Mouse (Mus musculus): ENCODE data around the gene Rnh1.

Gene Rnh1

DNA sequence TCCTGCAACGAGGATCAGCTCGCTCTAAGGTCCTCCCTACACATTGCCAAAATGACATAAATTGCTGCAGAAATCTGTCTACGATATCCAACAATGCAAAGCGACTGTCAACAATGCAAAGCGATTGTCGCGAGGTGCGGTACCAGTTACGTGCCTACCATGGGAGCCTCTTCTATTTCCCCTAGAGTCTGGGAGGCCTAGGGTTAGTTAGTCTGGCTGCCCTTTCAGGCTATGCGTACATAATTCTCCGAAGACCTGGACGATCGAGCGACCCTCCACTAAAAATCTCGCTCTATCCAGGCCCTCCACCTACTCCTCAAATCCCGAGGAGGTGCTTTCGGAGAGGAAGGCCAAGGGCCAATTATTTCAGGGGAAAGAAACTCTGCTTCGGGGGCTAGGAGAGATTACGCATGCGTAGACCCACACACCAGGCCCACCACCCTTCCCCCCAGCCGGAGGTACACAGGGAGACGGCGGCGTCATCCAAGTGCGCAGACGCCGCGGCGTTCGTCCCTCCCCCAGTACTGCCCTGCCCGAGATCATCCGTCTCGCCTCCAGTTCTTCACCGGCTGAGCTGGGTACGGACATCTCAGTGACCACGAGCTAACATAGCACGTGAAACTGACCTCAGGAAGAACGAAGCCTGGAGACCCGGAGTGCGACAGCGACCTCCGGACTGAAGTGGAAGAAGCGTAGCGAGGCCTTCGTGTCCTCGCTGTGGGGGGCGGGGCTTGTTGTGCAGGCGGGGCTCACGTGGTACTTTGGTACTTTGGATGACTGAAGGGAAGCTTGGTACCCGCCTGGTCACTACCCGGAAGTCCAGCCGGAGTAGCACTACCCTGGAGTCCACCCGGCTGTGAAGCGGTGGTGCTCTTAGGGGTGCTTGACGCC lies at the start of gene Rnh1:
Rnh1 (minus strand) TSS at position 742 of the 891 bp plus-strand sequence.
- peak; percentile 92 for DNase-seq (ENCODE audit: low spot score)

DNA sequence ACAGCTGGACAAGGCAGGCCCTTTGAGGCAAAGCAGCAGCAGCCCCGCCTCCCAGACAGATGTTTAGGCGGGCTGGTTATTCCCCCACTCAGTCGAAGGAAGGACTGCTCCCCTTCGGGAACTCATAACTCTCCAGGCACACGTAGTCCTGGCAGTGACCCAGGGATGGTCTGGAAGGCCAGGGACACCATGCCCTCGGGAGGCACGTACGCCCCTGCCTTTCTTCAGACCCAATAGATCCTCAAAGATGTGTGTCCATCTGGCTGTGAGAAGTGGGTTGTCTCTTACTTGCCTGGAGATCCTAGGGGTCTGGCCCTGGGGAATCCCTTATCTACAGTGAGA lies 49.4 kb upstream of the Rnh1 start:
- no peak for DNase-seq (ENCODE audit: low spot score)

DNA sequence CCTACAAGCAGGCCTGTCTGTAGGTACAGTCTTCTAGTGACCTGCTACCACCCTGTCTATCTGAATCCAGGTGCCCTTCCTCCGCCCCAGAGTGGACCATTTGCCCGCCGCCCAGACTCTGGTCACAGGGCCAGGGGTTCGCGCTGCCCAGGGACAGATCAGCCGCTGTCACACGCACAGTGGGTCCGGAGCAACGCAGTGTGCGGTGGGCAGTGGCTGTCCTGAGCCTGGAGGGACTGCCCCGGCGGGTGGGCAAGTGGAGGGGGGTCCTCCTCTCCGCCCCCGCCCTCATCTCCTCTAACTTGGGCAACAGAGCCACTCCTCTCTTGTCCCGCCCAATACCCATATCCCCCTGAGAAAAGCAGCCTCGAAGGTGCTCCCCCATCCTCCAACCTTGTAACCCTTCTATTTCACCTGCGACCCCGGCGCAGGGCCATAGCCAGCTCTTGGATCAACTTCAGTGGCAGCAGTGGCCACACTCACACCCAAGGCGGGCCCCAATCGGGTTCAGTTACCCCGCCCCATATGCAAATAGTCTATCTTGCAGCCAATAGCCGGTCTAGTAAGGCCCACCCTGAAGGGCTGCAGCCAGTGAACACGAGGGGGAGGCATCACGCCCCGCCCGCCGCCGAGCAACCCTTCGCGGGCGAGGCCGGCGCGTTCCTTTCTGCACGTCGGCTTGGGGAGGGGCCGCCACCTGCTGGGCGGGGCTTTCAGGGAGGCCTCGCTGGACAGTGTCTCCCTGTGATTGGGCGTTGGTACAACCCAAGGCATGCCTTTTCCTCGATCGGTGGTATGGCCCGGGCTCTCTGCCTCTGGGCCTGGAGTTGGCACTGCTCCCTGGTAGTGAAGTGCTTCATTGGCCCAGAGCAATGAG lies 48.8 kb upstream of the Rnh1 start:
- DNase-seq (ENCODE audit: low spot score) = peak; percentile 94

DNA sequence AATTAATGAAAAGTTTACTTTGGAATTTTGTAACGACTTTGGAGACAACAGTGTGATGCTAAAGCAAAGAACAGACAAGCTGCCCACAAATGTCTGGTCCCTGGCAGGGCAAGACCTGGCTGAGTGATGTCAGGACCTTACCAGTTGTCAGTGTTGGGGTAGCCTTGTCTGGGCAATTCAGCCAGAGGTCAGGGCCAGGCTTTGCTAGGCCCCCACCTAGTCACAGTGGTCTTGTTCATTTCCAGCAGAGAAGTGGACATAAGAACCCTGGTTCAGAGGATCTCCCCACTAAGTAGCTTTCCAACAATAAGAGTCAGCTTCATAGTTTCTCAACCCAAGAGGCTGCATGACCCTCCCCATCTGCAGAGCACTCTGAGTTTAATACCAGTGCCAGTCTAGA lies 47.7 kb upstream of the Rnh1 start:
- no peak for DNase-seq (ENCODE audit: low spot score)

DNA sequence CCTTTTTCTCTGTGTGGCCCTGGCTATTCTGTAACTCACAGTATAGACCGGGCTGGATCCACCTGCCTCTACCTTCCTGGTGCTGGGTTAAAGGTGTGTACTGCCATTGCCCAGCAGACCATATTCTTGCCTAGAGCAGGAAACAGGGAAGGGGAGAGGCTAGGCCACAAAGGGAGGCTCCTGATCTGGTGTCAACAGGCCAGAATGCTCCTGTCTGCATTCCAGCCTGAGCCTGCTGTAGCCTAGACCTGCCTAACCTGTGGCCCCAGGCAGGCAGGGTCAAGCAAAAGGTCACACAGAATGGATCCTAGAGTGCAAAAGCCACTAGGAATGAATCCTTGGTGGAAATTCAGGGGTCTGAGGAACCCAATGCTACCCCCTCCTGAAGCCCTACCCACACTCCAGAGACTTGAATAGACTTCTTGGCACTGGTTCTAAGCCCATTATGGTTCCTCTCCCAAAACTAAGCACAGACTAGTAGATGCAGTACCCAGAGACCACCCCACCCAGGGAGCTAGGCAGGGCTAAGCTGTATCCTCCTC lies 47.0 kb upstream of the Rnh1 start:
- no peak for DNase-seq (ENCODE audit: low spot score)

DNA sequence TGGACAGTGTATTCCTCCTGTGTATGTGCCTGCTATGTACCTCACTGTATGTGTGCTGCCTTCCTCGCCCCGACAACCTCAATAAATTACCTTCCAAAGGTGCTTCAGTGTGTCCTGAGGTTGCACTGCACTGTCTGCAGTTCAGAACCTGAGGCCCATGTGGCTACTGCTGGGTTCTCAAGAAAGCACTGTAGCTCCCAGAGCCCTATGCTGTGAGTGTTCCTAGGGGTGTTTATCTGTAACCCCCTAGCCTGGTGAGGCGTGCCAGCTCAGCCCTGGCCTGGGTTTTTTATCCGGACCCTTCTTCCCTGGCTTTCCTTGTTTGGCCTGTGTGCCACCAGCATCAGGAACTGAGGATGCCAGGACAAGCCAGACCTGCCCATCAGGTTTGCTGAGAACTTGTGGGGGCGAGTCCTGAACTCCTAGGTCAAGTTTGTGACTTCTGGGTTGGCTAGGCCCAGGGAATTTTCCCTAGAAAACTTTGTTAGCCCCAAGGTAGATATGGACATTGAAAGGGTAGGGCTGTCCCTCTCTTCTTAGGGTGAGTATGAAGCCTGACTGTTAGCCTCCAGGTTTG lies 46.0 kb upstream of the Rnh1 start:
- DNase-seq (ENCODE audit: low spot score) = peak; percentile 6

DNA sequence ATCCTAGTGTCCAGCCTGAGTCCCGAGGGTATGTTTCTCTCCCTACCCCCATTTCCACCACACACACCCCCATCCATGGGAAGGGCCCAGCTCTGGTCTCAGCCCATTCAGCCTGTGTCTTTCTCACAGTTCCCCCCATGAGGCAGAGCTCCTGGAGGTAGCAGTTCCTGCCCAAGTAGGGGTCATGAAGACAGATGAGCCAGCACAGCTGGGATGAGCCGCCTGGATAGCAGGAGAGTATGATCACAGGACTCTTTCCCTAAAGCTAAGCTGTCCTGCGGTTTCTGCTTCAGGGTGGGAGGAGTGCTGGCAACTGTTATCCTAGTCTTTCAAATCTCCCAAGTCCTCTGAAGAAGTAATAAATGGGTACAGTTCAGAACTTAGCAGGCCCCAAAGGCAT lies 45.5 kb upstream of the Rnh1 start:
- no peak for DNase-seq (ENCODE audit: low spot score)

DNA sequence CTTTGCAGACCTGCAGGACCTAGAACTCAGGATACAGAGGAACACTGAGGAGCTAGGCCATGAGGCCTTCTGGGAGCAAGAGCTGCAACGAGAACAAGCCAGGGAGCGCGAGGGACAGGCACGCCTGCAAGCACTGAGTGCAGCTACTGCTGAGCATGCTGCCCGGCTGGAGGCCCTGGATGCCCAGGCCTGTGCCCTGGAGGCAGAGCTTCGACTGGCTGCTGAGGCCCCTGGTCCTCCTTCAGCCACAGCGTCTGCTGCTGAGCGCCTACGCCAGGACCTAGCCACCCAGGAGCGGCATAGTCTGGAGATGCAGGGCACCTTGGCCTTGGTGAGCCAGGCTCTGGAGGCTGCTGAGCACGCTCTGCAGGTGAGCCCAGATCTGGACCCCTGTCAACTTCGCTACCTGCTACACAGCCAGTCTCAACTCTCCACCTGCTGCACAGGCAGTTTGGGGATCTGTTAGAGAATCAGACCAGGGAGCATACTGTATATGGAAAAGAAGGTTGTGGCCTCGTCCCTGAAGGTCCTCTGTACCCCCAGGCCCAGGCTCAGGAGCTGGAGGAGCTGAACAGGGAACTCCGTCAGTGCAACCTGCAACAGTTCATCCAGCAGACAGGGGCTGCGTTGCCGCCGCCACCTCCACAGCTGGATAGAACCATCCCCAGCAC lies 44.8 kb upstream of the Rnh1 start:
- DNase-seq (ENCODE audit: low spot score) = peak; percentile 12

DNA sequence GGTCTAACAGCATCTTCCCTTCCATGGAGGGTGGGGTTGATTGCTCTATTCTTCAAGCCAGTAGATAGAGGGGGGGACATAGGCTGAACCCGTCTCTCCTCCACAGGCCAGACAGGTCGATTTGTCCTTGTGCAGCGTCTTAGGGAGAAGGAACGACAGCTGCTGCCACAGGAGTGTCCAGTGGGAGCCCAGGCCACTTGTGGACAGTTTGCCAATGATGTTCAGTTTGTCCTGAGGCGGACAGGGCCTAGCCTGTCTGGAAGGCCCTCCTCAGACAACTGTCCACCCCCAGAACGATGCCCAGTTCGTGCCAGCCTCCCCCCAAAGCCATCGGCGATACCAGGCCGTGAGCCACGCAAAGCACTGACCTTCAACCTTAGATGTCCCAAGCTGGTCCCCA lies 44.2 kb upstream of the Rnh1 start:
- peak; percentile 8 for DNase-seq (ENCODE audit: low spot score)

DNA sequence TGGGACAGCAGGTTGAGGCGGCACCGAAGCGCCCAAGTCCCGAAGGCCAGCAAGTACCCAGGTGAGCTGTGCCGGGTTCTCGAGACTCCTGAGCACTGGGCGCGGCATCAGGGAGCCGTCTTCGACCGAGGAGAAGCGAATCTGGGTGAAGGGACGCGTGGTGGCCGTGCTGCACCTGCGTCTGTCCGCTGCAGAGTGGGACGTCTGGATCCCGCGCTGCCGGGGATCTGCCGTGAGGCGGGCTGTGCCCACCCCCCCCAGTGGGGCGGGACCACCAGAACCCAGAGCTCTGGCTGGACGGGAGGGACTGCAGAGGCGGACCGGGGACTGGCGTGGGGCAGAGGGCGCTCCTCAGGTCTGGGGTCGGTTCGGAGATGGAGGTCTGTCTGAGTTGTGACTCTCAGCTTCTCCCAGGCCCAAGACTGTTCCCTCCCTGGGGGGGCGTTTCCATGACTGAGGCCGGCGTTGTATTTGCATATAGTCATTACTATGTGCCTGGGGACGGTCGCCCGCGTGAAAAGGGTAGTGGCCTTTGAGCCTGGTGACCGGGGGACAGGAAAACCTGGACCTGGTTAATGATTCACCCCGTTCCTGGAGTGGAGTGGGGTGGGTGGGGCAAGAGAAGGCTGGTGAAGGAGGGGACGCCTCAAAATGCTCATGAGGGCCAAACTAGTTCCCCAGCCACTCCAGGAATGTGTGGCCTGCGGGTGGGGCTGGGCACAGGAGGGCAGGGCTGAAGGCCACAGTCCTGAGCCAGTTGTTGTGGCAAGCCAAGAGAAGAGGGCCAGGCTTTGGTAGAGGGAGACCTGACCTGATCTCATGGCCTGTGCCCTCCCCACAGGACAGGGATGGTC lies 43.5 kb upstream of the Rnh1 start:
- DNase-seq (ENCODE audit: low spot score) = no peak

DNA sequence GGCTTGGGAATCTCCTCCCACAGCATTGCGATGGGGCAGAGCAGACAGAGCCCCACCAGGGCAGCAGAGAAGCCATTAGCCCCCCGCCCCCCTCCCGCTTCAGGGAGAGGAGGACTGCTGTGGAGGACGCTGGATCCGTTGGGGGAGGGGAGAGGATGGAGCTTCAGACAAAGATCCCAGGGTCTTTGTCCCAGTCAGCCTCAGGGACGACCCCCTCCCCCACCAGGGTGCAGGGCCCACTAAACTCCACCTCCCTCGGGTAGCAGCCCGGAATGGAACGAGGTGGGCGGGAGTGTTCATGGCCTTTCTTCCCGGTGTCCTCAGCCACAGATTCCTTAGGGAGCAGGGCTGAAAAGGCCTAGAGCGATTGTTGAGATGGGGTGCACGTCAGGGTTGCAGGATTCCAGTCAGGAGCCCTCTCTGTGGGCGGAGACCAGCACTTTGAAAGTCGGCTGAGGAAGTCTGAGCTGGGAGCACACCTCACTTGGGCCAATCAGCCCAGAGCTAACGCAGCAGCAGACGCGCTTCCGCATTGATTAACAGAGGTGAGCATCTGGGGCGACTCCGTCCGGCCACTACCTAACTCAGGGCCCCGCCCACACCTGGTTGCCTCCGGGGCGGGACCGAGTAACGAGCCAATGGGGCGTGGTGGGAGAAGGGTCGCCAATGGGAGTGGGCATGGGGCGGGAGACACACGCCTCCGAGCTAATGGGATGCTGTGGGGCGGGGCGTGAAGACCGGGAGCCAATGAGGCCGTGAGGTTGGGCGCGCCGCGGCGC lies 42.6 kb upstream of the Rnh1 start, which contains the start of gene Rassf7:
Rassf7 (plus strand) TSS at position 760 of the 779 bp plus-strand sequence.
- peak; percentile 97 for DNase-seq (ENCODE audit: low spot score)

DNA sequence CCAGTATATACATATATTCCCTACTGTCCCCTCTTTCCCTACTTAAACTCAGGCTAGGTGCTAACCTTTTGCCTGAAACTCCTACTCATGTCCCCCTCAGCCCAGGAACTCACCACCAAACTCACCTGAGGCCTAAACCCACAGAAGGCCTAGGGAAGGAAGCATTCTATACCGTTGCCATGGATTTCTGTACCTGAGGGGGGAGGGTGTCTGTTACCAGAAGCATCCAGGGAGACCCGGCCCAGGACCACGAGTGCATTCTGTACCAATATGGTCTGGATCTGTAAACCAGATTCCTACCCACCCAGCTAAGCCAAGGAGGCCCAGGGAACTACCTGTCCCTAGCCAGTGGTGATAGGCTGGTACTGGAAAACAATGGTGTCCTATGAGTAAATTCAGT lies 41.7 kb upstream of the Rnh1 start:
- no peak for DNase-seq (ENCODE audit: low spot score)

DNA sequence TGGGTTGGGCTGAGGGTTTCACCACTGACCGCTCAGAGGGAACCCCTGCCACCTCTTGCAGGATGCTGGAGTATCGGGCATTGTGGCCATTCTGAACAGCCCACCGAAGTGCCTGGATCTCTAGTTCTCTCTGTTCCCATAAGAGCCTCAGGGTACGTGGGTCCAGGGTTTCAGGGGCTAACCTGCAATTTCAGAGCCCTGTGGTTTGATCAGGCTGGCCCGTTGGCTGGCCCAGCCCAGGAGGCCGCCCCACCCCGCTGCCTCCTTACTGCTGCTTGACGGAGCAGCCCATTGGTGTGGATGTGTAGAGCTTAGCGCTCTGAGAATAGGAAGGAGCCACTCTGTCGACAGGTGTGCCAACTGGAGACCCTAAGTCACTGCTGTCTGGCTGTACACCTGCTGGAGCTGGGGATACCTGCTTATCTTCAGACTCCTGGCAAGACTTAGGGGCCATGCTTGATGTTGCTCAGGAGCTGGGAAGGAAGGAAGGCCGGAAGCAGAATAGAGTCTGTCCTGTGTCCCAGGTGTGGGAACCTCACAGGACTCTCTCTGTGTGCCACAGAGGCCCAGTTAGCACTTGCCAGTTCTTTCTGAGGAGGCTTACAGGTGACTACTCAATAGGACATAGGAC lies 41.1 kb upstream of the Rnh1 start, which contains the start of gene Lmntd2:
Lmntd2 (minus strand) TSS at position 476 of the 631 bp plus-strand sequence.
- peak; percentile 6 for DNase-seq (ENCODE audit: low spot score)

DNA sequence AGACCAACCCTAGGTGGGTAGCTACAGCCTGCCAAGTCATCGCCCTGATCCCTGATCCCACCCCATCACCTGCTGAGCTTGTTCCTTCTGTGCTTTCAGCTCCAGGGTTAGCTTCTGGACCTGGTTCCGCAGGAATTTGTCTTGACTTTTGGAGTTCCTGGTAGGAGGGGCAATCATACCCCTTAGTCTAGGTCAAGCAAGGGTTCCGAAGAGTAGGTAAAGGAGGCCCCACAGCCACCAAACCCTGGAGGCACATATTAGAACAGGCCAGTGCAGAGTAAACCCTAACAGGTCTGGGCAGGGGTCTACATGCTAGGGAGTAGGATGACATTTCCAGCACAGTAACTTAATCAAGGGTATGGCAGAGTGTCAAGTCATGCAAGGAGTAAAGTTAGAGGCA lies 40.5 kb upstream of the Rnh1 start:
- DNase-seq (ENCODE audit: low spot score) = no peak

DNA sequence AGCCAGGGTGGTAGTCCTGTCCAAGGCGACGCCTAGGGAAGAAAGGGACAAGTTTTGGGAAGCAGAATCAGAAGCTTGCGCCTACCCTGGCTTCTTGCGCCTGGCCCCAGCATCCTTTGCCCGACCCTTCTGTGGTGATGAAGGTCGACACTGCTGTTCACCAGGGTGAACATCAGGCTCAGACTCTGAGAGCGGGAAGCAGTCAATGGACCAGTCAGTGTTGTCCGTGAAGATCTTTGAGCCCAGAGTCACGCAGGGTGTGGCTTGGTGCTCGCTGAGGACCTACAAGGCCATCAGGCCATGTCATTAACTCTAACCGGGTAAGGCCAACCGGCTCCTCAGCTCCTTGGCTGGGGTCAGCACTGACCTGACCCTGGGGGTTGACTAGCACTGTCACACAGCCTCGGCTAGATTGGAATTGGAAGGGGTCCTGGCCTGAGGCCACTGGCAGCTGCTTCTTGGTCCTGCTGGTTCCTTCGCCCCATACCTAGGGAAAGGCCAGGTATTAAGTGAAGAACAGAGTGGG lies 38.0 kb upstream of the Rnh1 start:
- no peak for DNase-seq (ENCODE audit: low spot score)

DNA sequence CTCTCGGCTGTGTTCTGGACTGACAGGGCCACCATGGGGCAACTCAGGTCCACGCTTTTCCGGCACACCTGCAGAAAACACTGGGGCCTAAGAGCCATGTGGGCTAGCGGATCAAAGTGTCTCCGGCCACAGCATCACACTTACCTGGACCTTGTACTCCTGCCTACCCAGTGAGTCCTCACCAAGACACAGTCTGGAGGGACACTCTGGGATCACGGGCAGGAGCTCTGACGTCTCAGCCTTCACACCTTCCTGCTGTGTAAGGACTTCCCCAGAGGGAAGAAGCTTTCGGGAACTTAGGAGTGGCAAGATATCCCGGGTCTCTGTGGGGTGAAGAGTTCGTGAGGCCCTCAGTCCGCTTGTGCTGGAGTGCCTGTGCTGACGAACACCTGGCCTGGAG lies 37.5 kb upstream of the Rnh1 start:
- peak; percentile 5 for DNase-seq (ENCODE audit: low spot score)

DNA sequence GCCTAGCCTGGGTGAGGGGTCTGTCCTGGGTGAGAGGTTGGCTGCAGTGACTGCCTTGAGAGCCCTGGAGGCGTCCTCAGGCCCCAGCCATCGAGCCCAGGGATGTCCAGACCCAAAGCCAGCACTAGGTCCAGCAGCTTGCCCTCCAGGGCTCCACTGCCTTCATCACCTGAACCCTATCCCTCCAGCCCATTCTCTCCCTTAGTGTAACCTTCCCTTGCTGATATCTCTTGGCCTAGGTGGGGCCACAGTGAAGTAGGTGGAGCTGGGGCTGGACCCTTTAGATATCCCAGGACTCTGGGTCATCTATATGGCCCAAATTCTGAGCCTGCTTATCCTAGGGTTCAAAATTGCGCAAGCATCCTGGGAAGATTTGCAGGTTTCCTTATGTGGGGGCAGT lies 36.9 kb upstream of the Rnh1 start:
- no peak for DNase-seq (ENCODE audit: low spot score)

DNA sequence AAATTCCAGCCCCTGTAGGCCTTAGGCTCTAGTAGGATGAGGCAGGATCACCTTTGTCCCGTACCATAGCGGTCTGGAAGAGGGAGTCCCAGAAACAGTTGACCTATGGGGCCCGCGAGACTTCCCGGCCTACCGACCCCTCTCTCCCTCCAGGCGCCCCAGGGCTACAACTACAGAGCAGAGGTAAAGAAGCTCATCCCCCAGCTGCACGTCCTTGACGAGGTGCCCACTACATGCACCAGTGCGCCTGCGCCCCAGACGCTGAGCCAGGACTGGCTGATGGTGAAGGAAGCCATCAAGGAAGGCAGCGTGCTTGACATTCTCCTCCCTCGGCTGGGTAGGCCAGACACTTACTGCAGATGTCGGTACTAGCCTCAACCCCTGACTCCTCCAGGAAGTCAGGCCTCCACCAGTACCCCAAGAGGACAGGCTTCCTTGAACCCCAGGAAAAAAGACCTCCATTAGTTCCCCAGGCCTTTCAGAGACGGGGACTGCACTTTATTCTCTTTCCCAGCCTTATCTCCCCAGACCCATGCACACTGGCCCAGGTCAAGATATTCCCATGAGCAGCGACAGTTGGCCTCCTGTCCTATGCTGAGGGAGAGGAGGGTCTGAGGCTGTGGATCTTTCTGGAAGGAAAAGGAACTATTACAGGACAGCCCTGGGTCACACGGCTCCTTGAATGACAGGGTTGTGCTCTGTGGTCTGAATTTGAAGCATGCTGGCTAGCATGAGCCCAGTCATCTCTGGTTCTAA lies 33.7 kb upstream of the Rnh1 start:
- DNase-seq (ENCODE audit: low spot score) = no peak

DNA sequence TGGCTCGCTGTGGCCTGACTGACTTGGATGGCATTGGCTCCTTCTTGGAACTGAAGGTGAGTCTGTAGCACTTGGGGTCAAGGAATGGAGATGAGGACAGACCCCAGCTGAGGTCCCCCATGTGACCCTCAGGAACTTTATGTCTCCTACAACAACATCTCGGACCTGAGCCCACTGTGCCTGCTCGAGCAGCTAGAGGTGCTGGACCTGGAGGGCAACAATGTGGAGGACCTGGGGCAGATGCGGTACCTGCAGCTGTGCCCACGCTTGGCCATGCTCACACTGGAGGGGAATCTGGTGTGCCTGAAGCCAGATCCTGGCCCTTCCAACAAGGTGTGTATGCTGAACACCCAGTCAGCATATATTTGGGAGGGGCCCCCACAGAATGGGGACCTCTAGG lies 32.8 kb upstream of the Rnh1 start:
- DNase-seq (ENCODE audit: low spot score) = no peak
